In genomic region chr3:37874864-37875263, GRCm38 (mm10) we compare ENCODE assay signal across 10 mouse cellular contexts.
DNase-seq lines count a peak whose midpoint lies in the region; ATAC-seq lines count a peak whose summit lies in the region.
"Had no signal": no experiment of that assay in that cellular context is flagged by ENCODE, and none has a peak within 500 bp of the region (broad histone marks: within the 10 kb centered on the region; RNA-seq: fewer than 3 reads in every experiment).

No protein-coding gene starts in this region.

- H3K9me3 ChIP-seq in embryonic facial prominence, embryonic 15.5 days (replicated peaks): no peaks in the 10 kb centered on the region
- H3K9me3 ChIP-seq: liver, embryonic 12.5 days had no signal

- no peak overlapping the region for H3K4me3 ChIP-seq in embryonic facial prominence, embryonic 15.5 days (replicated peaks)
- H3K4me3 ChIP-seq: liver, embryonic 12.5 days had no signal

- WGBS in embryonic facial prominence, embryonic 15.5 days: 54% methylated on average over 6 of the region's 6 CpGs

- intact Hi-C loops in heart, postnatal 10 days (cut with DNase I): loop anchor here (2.0 to 5.0 kb wide), 4 partner anchors 30 to 233 kb away; no protein-coding TSS in a partner anchor
- intact Hi-C loops in left cerebral cortex, postnatal 25 days (cut with DNase I): no loop called here

- no peak overlapping the region for H3K9ac ChIP-seq in embryonic facial prominence, embryonic 15.5 days
- H3K9ac ChIP-seq: liver, embryonic 12.5 days had no signal

- H3K27ac ChIP-seq in embryonic facial prominence, embryonic 15.5 days (replicated peaks): peak overlapping the region; percentile 95

- DNase-seq in kidney, adult 9 months: peak; percentile 24
- no peak for DNase-seq in kidney, adult 18-20 months
- DNase-seq in heart, postnatal 10 days: peak; percentile 60
- peak; percentile 24 for DNase-seq in lung, postnatal 14 days
- DNase-seq in spleen, postnatal 4 days (ENCODE audit: low spot score in 2 of 2): no peak
- no peak for DNase-seq in left cerebral cortex, postnatal 25 days (ENCODE audit: low spot score in 2 of 2)
- DNase-seq: thymus, postnatal 14 days had no signal

- peak; percentile 36 for ATAC-seq in embryonic facial prominence, embryonic 15.5 days (ENCODE audit: insufficient number of reproducible peaks, low FRiP score, low TSS enrichment, low read depth)
- no peak for ATAC-seq in frontal cortex, adult (ENCODE audit: low TSS enrichment)

- H3K36me3 ChIP-seq in embryonic facial prominence, embryonic 15.5 days: no peaks in the 10 kb centered on the region
- H3K36me3 ChIP-seq: liver, embryonic 12.5 days had no signal

- H3K27me3 ChIP-seq in embryonic facial prominence, embryonic 15.5 days: no peaks in the 10 kb centered on the region
- H3K27me3 ChIP-seq: liver, embryonic 12.5 days had no signal

- no peak overlapping the region for H3K4me2 ChIP-seq in embryonic facial prominence, embryonic 15.5 days (replicated peaks)
- H3K4me2 ChIP-seq: liver, embryonic 12.5 days had no signal

- H3K4me1 ChIP-seq in embryonic facial prominence, embryonic 15.5 days: peaks cover 30% of the 10 kb centered on the region
- H3K4me1 ChIP-seq: liver, embryonic 12.5 days had no signal

Comparison
In these comparisons a context has a peak if more than half of its experiments do, and no peak if none do; other contexts are left out.
1. DNase-seq: peak in kidney, adult 9 months (single experiment), heart, postnatal 10 days (2 of 2) and lung, postnatal 14 days (single experiment); none in kidney, adult 18-20 months (single experiment), spleen, postnatal 4 days (0 of 2) and left cerebral cortex, postnatal 25 days (0 of 2).